Mouse (Mus musculus) neural tube, embryonic 14.5 days (tissue): ENCODE data around the gene Plcb4. TPM values are rescaled to one million over a fixed set of nuclear protein-coding genes. Genes with fewer than 3 reads are reported as not detected.

Experiments used
- ATAC-seq: fragments of 200-750 bp; cut with Nextera tagmentation; 2 replicates; pipeline ENCODE4 v1.8.0; 2017; ENCODE audit warnings: low read depth, mild to moderate bottlenecking, moderate TSS enrichment, moderate library complexity
- H3K27ac ChIP-seq: fragments of 300-500 bp; sonication (generic); 2 replicates; pipeline ENCODE4 v1.5.1; 2014; ENCODE audit warnings: low read depth, mild to moderate bottlenecking, control low read depth, low read length, moderate library complexity, mixed read lengths
- H3K27me3 ChIP-seq: fragments of 300-500 bp; sonication (generic); 2 replicates; pipeline ENCODE4 v1.6.1; 2014; ENCODE audit warnings: low read length; ENCODE audit not compliant: control insufficient read depth, insufficient read depth
- H3K36me3 ChIP-seq: fragments of 300-500 bp; sonication (generic); 2 replicates; pipeline ENCODE4 v1.6.1; 2014; ENCODE audit warnings: low read length, mixed read lengths; ENCODE audit not compliant: control insufficient read depth, insufficient read depth
- H3K4me1 ChIP-seq: fragments of 300-500 bp; sonication (generic); 2 replicates; pipeline ENCODE4 v1.6.1; 2014; ENCODE audit warnings: low read length; ENCODE audit not compliant: control insufficient read depth, insufficient read depth
- H3K4me2 ChIP-seq: fragments of 300-500 bp; sonication (generic); 2 replicates; pipeline ENCODE4 v1.6.1; 2014; ENCODE audit warnings: mild to moderate bottlenecking, low read depth, low read length, control low read depth
- H3K4me3 ChIP-seq: fragments of 300-500 bp; sonication (generic); 2 replicates; pipeline ENCODE4 v1.5.1; 2014; ENCODE audit warnings: low read depth, low read length, control low read depth, mixed read lengths
- H3K9ac ChIP-seq: fragments of 300-500 bp; sonication (generic); replicated peaks from 2 replicates; pipeline ENCODE4 v1.6.1; 2014; ENCODE audit warnings: low read depth, mild to moderate bottlenecking, control low read depth, low read length, mixed read lengths
- H3K9me3 ChIP-seq: fragments of 300-500 bp; sonication (generic); 2 replicates; pipeline ENCODE4 v1.6.1; 2016; ENCODE audit warnings: low read length; ENCODE audit not compliant: control insufficient read depth
- WGBS: fragments of 180-500 bp; shearing (Covaris S2); extraction: QIAGEN DNeasy Blood & Tissue Kit; methylation state at CpG from one replicate; pipeline ENCODE4 v1.1.7; 2014; 5-methylcytosine and 5-hydroxymethylcytosine counted together
- polyA plus RNA-seq: library from polyadenylated mRNA; unstranded; fragments of >200 nt; fragmentation: Nextera tagmentation; extraction: Ambion mirVana; gene quantifications from 2 replicates; pipeline ENCODE4 v1.2.1, GENCODE M21; 2014

Gene Plcb4
- polyA plus RNA-seq, 1 experiment from 2014 or later, result 51.0 TPM

DNA sequence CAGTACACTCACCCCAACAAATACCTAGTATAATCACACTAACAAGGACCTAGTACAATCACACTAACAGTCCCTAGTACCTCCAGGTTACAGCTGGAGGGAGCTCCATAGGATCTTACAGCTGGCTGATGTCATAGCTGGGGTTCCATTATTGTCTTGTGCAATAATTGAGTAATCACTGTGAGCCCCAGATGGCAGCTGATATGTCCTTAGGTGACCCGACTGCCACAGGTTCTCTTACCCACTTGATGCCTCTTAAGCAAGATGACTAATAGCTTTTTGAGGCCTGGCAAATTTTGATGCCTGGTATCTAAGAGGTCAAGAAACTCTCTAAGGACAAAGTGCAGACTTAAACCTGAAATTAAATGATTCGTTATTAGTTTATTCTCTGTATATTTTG lies 194.3 kb downstream of the Plcb4 start:
- Histone ChIP-seq H3K27ac (no peak overlapping the region), H3K4me1 (no peaks in the 10 kb centered on the region)
- WGBS, result 86% methylated on average over 2 of the region's 2 CpGs

DNA sequence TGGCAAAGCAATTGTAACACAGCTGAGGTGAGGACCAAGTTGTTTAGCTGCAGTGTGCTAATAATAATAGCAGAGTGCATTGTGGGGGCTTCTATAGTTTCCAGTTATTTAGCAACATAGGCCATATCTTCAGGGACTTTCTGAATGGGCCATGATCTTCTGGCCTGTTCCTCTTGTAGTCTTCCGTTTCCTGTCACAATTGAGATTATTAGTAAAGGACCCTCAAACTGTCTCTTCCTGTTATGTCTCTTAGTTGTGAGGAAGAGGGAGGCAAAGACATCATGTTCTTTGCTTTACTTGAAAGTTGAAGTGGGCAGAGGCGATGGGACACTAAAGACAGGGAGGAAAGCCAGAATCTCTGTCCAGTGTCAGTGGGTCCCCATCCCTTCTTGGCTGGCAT lies 195.2 kb downstream of the Plcb4 start:
- Histone ChIP-seq H3K36me3 (no peaks in the 10 kb centered on the region), H3K9me3 (no peaks in the 10 kb centered on the region), H3K4me3 (no peak overlapping the region), H3K27me3 (no peaks in the 10 kb centered on the region), H3K9ac (no peak overlapping the region), H3K27ac (no peak overlapping the region), H3K4me2 (no peak overlapping the region), H3K4me1 (no peaks in the 10 kb centered on the region)
- ATAC-seq, result no peak
- 92% methylated on average over 2 of the region's 2 CpGs for WGBS

More for the DNA sequence above, 194.3 kb downstream of the Plcb4 start:
- H3K27me3 ChIP-seq, result no peaks in the 10 kb centered on the region
- no peak overlapping the region for H3K9ac ChIP-seq
- no peak overlapping the region for H3K4me3 ChIP-seq
- no peaks in the 10 kb centered on the region for H3K9me3 ChIP-seq
- H3K4me2 ChIP-seq, result no peak overlapping the region
- H3K36me3 ChIP-seq, result no peaks in the 10 kb centered on the region
- no peak for ATAC-seq

DNA sequence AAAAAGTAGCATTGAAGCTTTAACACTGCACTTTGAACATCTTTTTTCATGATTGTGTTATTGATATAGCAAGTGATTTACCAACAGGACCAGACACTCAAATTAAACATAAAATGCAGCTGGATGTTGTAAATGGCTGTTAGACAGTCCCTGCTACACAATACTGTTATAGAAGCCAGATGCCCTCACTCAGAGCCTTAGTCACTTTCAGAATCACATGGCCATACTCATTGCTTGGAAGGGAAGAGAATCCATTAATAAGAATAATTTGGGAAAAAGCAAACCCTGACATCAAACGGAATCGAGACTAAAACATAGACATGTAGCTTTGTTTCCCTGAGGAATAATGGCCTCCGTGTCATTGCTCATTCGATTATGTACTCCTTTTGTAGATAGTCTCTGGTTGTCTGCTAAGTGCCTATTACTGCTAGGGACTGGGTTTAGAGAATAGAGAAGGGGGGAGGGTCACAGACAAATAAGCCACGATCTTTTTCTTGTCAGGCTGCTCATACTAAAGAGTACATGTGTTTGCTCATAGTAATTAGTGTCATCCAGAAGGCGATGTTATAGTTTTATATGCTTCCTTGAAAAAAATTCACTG lies 197.2 kb downstream of the Plcb4 start:
- Histone ChIP-seq H3K4me3 (no peak overlapping the region), H3K4me2 (no peak overlapping the region), H3K27ac (no peak overlapping the region), H3K36me3 (no peaks in the 10 kb centered on the region), H3K9ac (no peak overlapping the region), H3K4me1 (no peaks in the 10 kb centered on the region), H3K27me3 (no peaks in the 10 kb centered on the region), H3K9me3 (no peaks in the 10 kb centered on the region)
- 39% methylated on average over 6 of the region's 6 CpGs for WGBS
- ATAC-seq, result no peak; the same call in 1 of the 2 replicates

DNA sequence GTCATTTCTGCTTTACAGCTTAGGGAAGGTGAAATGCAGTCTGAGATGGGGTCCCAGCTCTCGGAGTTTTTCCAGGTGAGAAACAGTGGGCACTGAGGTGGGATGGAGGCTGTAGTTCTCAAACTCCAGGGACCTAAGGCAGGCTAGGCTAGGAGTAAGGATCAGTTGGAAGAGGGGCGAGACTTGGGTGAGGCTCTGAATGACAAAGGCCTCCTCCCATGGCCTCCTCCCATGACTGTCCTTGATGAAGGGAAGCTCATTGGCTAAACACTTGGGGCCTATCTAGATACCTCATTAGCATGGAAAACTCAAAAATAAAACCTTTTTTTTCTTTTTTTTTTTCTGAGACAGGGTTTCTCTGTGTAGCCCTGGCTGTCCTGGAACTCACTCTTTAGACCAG lies 198.0 kb downstream of the Plcb4 start:
- H3K4me2 ChIP-seq, result no peak overlapping the region
- H3K36me3 ChIP-seq, result no peaks in the 10 kb centered on the region
- no peak overlapping the region for H3K4me3 ChIP-seq
- no peak for ATAC-seq
- H3K27ac ChIP-seq, result no peak overlapping the region
- 89% methylated on average over 2 of the region's 2 CpGs for WGBS
- no peaks in the 10 kb centered on the region for H3K4me1 ChIP-seq
- no peaks in the 10 kb centered on the region for H3K9me3 ChIP-seq
- H3K27me3 ChIP-seq, result no peaks in the 10 kb centered on the region
- H3K9ac ChIP-seq, result no peak overlapping the region

DNA sequence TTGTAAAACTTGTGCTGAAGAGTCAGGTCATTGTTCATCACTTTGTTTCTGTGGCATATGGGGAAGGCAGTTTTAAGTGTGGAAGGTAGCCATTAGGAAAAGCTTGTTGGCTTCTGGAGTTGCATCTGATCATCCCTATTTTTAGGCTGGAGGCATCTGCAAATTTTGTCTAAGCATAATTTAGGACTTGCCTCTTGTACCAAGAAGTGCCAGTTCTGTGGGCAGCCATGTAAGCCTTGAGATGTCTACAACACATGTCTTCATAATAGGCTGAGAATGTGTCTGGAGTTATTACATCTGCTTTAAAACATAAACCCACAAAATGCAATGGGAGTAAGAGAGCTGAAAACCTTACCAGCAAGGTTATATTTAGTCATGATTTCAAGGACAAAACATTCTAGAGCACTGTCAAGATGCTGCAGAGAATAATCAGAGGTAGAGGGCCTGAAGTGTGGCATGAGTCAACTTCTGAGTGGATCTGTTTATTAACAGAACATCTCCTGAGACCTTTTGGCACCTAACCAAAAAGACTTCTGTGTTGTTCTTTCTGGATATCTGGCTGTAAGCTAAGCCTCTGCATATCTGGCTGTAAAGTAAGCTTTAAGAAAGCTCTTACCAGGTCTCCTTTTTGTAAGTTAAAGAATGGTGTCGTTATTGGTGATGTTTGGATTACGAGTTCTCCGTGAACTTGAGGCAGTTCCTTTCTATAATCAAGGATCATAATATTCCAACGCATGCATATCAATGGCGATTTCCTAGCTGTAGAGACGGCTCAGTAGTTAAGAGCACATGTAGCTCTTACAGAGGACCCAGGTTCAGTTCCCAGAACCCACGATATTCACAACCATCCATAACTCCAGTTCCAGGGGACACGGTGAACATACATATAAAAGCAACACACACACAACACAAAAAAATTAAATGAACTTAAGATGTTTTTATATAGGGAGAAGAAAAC lies 203.0 kb downstream of the Plcb4 start:
- ATAC-seq, result no peak
- Histone ChIP-seq H3K36me3 (no peaks in the 10 kb centered on the region), H3K27me3 (no peaks in the 10 kb centered on the region), H3K4me3 (no peak overlapping the region), H3K9me3 (no peaks in the 10 kb centered on the region), H3K4me2 (no peak overlapping the region), H3K4me1 (no peaks in the 10 kb centered on the region), H3K9ac (no peak overlapping the region), H3K27ac (no peak overlapping the region)
- WGBS, result 93% methylated on average over 8 of the region's 8 CpGs

DNA sequence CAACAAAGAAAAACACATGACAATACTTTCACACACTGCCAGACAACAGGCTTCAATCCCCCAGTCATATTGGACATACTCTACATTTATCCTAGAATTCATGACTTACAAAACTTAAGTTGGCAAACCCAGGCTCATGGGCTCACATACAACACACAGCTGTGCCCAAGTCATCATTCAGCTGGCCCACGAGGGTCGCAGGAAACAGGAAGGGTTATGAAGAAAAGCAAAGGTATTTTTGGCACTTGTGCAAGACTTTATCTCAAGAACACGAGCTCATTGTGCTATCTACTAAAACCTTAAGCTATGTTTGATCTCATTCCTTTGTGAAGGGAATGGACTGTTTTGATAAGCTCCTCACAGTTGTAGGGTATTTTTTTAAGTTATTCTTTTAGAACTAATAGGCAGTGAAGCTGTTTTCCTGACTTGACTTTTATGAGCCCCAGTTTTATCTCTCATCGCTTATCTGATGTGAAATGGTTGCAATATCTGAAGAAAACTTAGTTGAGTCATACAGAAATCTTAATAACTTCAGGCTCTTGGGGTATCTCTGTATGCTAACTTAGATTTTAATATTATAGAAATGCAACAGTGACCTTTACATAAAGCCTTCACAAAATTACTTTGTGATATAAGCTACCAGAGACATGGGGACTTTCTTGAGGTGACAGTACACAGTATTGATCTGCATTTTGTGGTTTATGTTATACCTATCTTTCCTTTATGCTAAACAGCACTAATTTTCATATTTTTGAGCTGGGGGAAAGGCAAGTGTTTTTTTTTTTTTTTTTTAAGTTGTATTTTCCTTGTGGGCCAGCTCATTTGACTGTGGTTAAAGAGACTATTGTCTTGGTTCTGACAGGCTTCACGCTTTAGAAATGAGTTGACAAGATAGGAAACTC lies 203.9 kb downstream of the Plcb4 start:
- no peaks in the 10 kb centered on the region for H3K36me3 ChIP-seq
- no peaks in the 10 kb centered on the region for H3K4me1 ChIP-seq
- H3K4me2 ChIP-seq, result no peak overlapping the region
- H3K4me3 ChIP-seq, result no peak overlapping the region
- H3K9me3 ChIP-seq, result no peaks in the 10 kb centered on the region
- no peak overlapping the region for H3K9ac ChIP-seq
- no peaks in the 10 kb centered on the region for H3K27me3 ChIP-seq
- no peak for ATAC-seq
- no peak overlapping the region for H3K27ac ChIP-seq
- 88% methylated on average over 5 of the region's 5 CpGs for WGBS

DNA sequence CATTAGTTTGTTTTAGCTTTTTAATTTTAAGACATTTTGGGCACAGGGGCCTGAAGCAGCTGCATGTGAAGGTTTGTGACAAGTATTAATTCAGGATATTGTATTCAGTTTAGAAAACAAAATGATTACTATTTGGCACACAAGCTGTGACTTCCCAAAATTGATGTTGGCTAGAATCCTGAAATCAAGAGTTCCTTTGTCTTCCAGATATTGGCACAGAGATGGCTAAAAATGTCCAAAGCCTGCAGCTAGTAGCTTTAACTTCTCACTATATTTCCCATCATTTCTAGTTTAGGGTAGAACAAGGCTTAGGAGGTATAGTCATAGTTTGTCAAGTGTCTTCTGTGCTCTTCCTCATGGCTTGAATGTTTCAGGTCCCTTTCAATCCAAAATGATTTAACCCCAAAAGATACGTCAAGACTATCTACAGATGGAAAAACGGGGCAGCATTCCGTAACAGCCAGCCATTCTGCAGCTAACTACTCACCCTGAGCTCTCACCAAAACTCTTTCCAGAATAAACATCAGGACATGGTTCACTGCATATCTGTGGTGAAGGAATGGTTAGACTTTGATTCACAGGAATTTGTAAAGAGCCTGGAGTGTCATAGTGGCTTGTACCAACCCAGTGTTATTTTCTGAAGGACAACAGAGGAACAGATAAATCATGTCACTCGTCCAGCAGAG lies 204.7 kb downstream of the Plcb4 start:
- Histone ChIP-seq H3K9ac (no peak overlapping the region), H3K27ac (no peak overlapping the region), H3K27me3 (no peaks in the 10 kb centered on the region), H3K9me3 (no peaks in the 10 kb centered on the region), H3K4me1 (no peaks in the 10 kb centered on the region), H3K4me3 (no peak overlapping the region), H3K4me2 (no peak overlapping the region), H3K36me3 (no peaks in the 10 kb centered on the region)
- WGBS, result 80% methylated on average over 4 of the region's 4 CpGs
- ATAC-seq, result no peak

DNA sequence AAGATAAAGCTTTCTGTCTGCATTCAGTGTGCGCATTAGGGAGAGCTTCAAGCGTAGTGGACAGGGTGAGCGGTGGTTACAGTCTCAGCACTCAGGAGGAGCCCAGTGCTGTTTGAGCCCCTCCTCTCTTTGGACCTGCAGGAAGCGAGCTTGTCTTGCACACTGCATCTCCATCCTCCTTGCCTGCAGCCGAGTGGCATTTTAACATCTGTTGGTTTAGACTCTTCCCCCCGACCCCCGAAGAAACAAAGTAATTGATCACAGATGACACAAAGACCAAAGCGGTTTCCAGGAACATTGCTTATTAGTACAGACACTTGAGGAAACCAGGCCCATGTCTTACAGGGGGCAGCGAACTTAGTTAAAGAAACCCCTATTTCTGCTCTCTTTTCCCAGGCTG lies 207.6 kb downstream of the Plcb4 start:
- Histone ChIP-seq H3K4me3 (no peak overlapping the region), H3K4me1 (no peaks in the 10 kb centered on the region), H3K9ac (0 out of 2 replicates have a peak overlapping the region, but pooled peaks have one; percentile 3), H3K4me2 (no peak overlapping the region), H3K27me3 (no peaks in the 10 kb centered on the region), H3K27ac (no peak overlapping the region), H3K36me3 (no peaks in the 10 kb centered on the region), H3K9me3 (no peaks in the 10 kb centered on the region)
- ATAC-seq, result no peak
- 51% methylated on average over 9 of the region's 9 CpGs for WGBS
